21 mouse cellular contexts compared by ENCODE assay signal in genomic region chr1:61997711-61998110, GRCm38 (mm10).
DNase-seq lines count a peak whose midpoint lies in the region; ATAC-seq lines count a peak whose summit lies in the region.
"Had no signal": no experiment of that assay in that cellular context is flagged by ENCODE, and none has a peak within 500 bp of the region (broad histone marks: within the 10 kb centered on the region; RNA-seq: fewer than 3 reads in every experiment).

No protein-coding gene starts in this region.

- H3K9me3 ChIP-seq in forebrain, embryonic 11.5 days (ENCODE audit: control insufficient read depth, low read length): no peaks in the 10 kb centered on the region
- no peaks in the 10 kb centered on the region for H3K9me3 ChIP-seq in forebrain, embryonic 10.5 days
- no peaks in the 10 kb centered on the region for H3K9me3 ChIP-seq in midbrain, embryonic 13.5 days
- no peaks in the 10 kb centered on the region for H3K9me3 ChIP-seq in midbrain, embryonic 16.5 days (replicated peaks; ENCODE audit: control insufficient read depth, low read length, poor library complexity, severe bottlenecking)
- no peaks in the 10 kb centered on the region for H3K9me3 ChIP-seq in hindbrain, embryonic 13.5 days
- H3K9me3 ChIP-seq: embryonic facial prominence, embryonic 13.5 days; hindbrain, embryonic 15.5 days had no signal

- no peak overlapping the region for H3K9ac ChIP-seq in forebrain, embryonic 11.5 days (ENCODE audit: low read length)
- H3K9ac ChIP-seq in midbrain, embryonic 13.5 days (replicated peaks): no peak overlapping the region
- no peak overlapping the region for H3K9ac ChIP-seq in midbrain, embryonic 16.5 days (ENCODE audit: low read depth, low read length)
- no peak overlapping the region for H3K9ac ChIP-seq in hindbrain, embryonic 13.5 days
- H3K9ac ChIP-seq: embryonic facial prominence, embryonic 13.5 days; hindbrain, embryonic 15.5 days; liver, postnatal 0 days had no signal

- no peaks in the 10 kb centered on the region for H3K36me3 ChIP-seq in forebrain, embryonic 11.5 days (ENCODE audit: control insufficient read depth, insufficient read depth, low read length)
- no peaks in the 10 kb centered on the region for H3K36me3 ChIP-seq in forebrain, embryonic 10.5 days (replicated peaks)
- no peaks in the 10 kb centered on the region for H3K36me3 ChIP-seq in midbrain, embryonic 13.5 days
- no peaks in the 10 kb centered on the region for H3K36me3 ChIP-seq in midbrain, embryonic 16.5 days (ENCODE audit: control insufficient read depth, insufficient read depth, low read length)
- H3K36me3 ChIP-seq in hindbrain, embryonic 13.5 days: no peaks in the 10 kb centered on the region
- H3K36me3 ChIP-seq: embryonic facial prominence, embryonic 13.5 days; hindbrain, embryonic 15.5 days had no signal

- H3K4me3 ChIP-seq in forebrain, embryonic 11.5 days (ENCODE audit: low read depth, low read length): no peak overlapping the region
- H3K4me3 ChIP-seq in forebrain, embryonic 10.5 days: no peak overlapping the region
- H3K4me3 ChIP-seq in midbrain, embryonic 13.5 days (replicated peaks): no peak overlapping the region
- H3K4me3 ChIP-seq in midbrain, embryonic 16.5 days (ENCODE audit: low read depth, low read length): no peak overlapping the region
- no peak overlapping the region for H3K4me3 ChIP-seq in hindbrain, embryonic 13.5 days
- H3K4me3 ChIP-seq: embryonic facial prominence, embryonic 13.5 days; hindbrain, embryonic 15.5 days; layer of hippocampus, adult 2 months had no signal

- H3K4me2 ChIP-seq in forebrain, embryonic 11.5 days (ENCODE audit: low read depth, low read length, severe bottlenecking): no peak overlapping the region
- no peak overlapping the region for H3K4me2 ChIP-seq in midbrain, embryonic 13.5 days (replicated peaks)
- no peak overlapping the region for H3K4me2 ChIP-seq in midbrain, embryonic 16.5 days (ENCODE audit: low read length)
- H3K4me2 ChIP-seq in hindbrain, embryonic 13.5 days: no peak overlapping the region
- H3K4me2 ChIP-seq: embryonic facial prominence, embryonic 13.5 days; hindbrain, embryonic 15.5 days had no signal

- intact Hi-C loops in heart, postnatal 25 days (cut with DNase I): no loop called here

- DNase-seq in forebrain, embryonic 11.5 days (ENCODE audit: low spot score): no peak
- DNase-seq in forebrain, embryonic 10.5 days (ENCODE audit: extremely low spot score, low spot score): no peak
- DNase-seq in cerebellum, adult 9-11 months: no peak
- DNase-seq in heart, postnatal 25 days (ENCODE audit: low spot score): no peak
- no peak for DNase-seq in neural tube, embryonic 10.5 days (ENCODE audit: extremely low spot score, low spot score)
- DNase-seq: adrenal gland, postnatal 14 days; cerebellum, adult 18-20 months; kidney, adult 18-20 months; kidney, postnatal 10 days; liver, postnatal 0 days; lung, postnatal 14 days; right cerebral cortex, postnatal 14 days; thymus, postnatal 4 days had no signal

- H3K27ac ChIP-seq in forebrain, embryonic 11.5 days (ENCODE audit: low read depth, low read length): no peak overlapping the region
- H3K27ac ChIP-seq in forebrain, embryonic 10.5 days: no peak overlapping the region
- H3K27ac ChIP-seq in midbrain, embryonic 13.5 days: no peak overlapping the region
- H3K27ac ChIP-seq in midbrain, embryonic 16.5 days (ENCODE audit: low read length): no peak overlapping the region
- H3K27ac ChIP-seq in hindbrain, embryonic 13.5 days: 0 out of 2 replicates have a peak overlapping the region, but pooled peaks have one; percentile 1
- H3K27ac ChIP-seq: embryonic facial prominence, embryonic 13.5 days; hindbrain, embryonic 15.5 days; layer of hippocampus, adult 2 months had no signal

- H3K27me3 ChIP-seq in forebrain, embryonic 11.5 days (ENCODE audit: control insufficient read depth, insufficient read depth, low read length): no peaks in the 10 kb centered on the region
- no peaks in the 10 kb centered on the region for H3K27me3 ChIP-seq in forebrain, embryonic 10.5 days (ENCODE audit: poor library complexity, severe bottlenecking)
- H3K27me3 ChIP-seq in midbrain, embryonic 13.5 days: no peaks in the 10 kb centered on the region
- H3K27me3 ChIP-seq in midbrain, embryonic 16.5 days (ENCODE audit: control insufficient read depth, insufficient read depth, low read depth, low read length): no peaks in the 10 kb centered on the region
- H3K27me3 ChIP-seq in hindbrain, embryonic 13.5 days: no peaks in the 10 kb centered on the region
- H3K27me3 ChIP-seq: embryonic facial prominence, embryonic 13.5 days; hindbrain, embryonic 15.5 days had no signal

- peaks cover 5% of the 10 kb centered on the region; the same call in 1 of the 2 replicates for H3K4me1 ChIP-seq in forebrain, embryonic 11.5 days (replicated peaks; ENCODE audit: control insufficient read depth, insufficient read depth, low read length)
- peaks cover 14% of the 10 kb centered on the region for H3K4me1 ChIP-seq in forebrain, embryonic 10.5 days
- H3K4me1 ChIP-seq in midbrain, embryonic 13.5 days (replicated peaks): peaks cover 12% of the 10 kb centered on the region
- H3K4me1 ChIP-seq in midbrain, embryonic 16.5 days (ENCODE audit: control insufficient read depth, insufficient read depth, low read length): no peaks in the 10 kb centered on the region; the same call in 1 of the 2 replicates
- H3K4me1 ChIP-seq in hindbrain, embryonic 13.5 days (replicated peaks): peaks cover 5% of the 10 kb centered on the region
- H3K4me1 ChIP-seq: embryonic facial prominence, embryonic 13.5 days; hindbrain, embryonic 15.5 days had no signal

- ATAC-seq in forebrain, embryonic 11.5 days (replicated peaks; ENCODE audit: low FRiP score): peak; percentile 81
- peak; percentile 73; the same call in 1 of the 2 replicates for ATAC-seq in midbrain, embryonic 13.5 days
- ATAC-seq in midbrain, embryonic 16.5 days: no peak
- peak; percentile 17; the same call in 1 of the 2 replicates for ATAC-seq in hindbrain, embryonic 13.5 days (ENCODE audit: low FRiP score)
- ATAC-seq: activated CD4-positive, CD25-positive, alpha-beta regulatory T cell, adult 4 months; CD4-positive, CD25-positive, alpha-beta regulatory T cell, adult 4 months; liver, postnatal 0 days had no signal

- 22% methylated on average over 3 of the region's 3 CpGs for WGBS in forebrain, embryonic 11.5 days
- WGBS in forebrain, embryonic 10.5 days: 44% methylated on average over 3 of the region's 3 CpGs
- WGBS in midbrain, embryonic 13.5 days: 7% methylated on average over 3 of the region's 3 CpGs
- 9% methylated on average over 3 of the region's 3 CpGs for WGBS in midbrain, embryonic 16.5 days
- 19% methylated on average over 3 of the region's 3 CpGs for WGBS in hindbrain, embryonic 13.5 days
